Mouse (Mus musculus): Measurements from ENCODE around the gene Slc2a12.
A peak's percentile ranks its signal among the peaks of the same experiment; 100 is the strongest.

Gene Slc2a12

GRCm38 (mm10) chr10:22730992-22731271, 86.1 kb downstream of the Slc2a12 start:
- no peak for DNase-seq

- DNase-seq = peak; percentile 93
Observed at GRCm38 (mm10) chr10:22731272-22732093, 86.7 kb downstream of the Slc2a12 start, which contains the start of gene Tbpl1. Gene Tbpl1, minus strand, starts transcription at chr10:22731938.

- no peak for DNase-seq
Observed at GRCm38 (mm10) chr10:22732181-22732580, 87.4 kb downstream of the Slc2a12 start.

GRCm38 (mm10) chr10:22745922-22746321, 101.1 kb downstream of the Slc2a12 start:
- DNase-seq = no peak

- DNase-seq = peak; percentile 85
Observed at GRCm38 (mm10) chr10:22746334-22747322, 101.8 kb downstream of the Slc2a12 start.

GRCm38 (mm10) chr10:22751175-22751682, 106.4 kb downstream of the Slc2a12 start:
- no peak for DNase-seq

Data from cerebellum, adult 11 months (tissue).